Mouse (Mus musculus) spleen, adult 2 months (tissue): Measurements from ENCODE around the gene Tm7sf3.

Experiments
- CTCF ChIP-seq: fragments of 200-500 bp; IDR thresholded peaks from 2 replicates; pipeline ENCODE4 v1.5.1; 2011; ENCODE audit warnings: mild to moderate bottlenecking, inconsistent platforms; ENCODE audit not compliant: insufficient read depth, insufficient read length, insufficient replicate concordance; ENCODE audit errors: extremely low read depth
- POLR2A ChIP-seq: fragments of 200-500 bp; IDR thresholded peaks from 2 replicates; pipeline ENCODE4 v1.6.1; 2011; ENCODE audit warnings: low read depth, low read length, inconsistent platforms

DNA sequence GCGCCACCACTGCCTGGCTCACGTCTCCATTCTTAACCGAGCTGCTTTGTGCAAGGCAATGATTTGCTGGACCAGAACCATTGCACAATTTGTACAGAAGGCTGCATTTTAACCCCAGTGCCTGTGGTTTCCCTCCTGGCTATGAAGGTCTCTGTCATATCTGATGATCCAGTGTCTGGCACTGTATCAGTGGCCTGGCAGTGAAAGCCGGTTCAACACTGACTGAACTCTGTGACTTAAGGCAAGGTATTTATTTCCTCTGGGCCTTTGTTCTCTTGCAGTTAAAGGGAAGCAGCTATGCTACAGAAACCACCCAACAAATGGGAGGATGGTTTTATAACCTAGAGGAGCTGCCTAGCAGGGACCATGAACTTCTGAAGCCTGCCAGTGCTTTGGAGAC is 11.7 kb downstream of the Tm7sf3 start:
- TF ChIP-seq POLR2A (no peak), CTCF (no peak)
